Comparison of ENCODE assay signal across 9 mouse cellular contexts in genomic region chr3:84952135-84952534, GRCm38 (mm10).
A peak's percentile ranks its signal among the peaks of the same experiment; 100 is the strongest.
DNase-seq lines count a peak whose midpoint lies in the region; ATAC-seq and TF ChIP-seq lines count a peak whose summit lies in the region.
"Had no signal": no experiment of that assay in that cellular context is flagged by ENCODE, and none has a peak within 500 bp of the region (broad histone marks: within the 10 kb centered on the region; RNA-seq: fewer than 3 reads in every experiment).

No protein-coding gene starts in this region.

- H3K27ac ChIP-seq in midbrain, postnatal 0 days (ENCODE audit: low read depth, low read length) = peak overlapping the region; percentile 69
- peak overlapping the region; percentile 72 for H3K27ac ChIP-seq in testis, adult 2 months (ENCODE audit: control insufficient read depth, insufficient read depth, low read depth, low read length)

- TF ChIP-seq CTCF in midbrain, postnatal 0 days (IDR thresholded peaks at IDR 0.05) = no peak
- TF ChIP-seq CTCF in testis, adult 2 months (IDR thresholded peaks at IDR 0.05; ENCODE audit: control insufficient read depth, insufficient read depth, insufficient replicate concordance, low read depth, low read length) = no peak

- no peaks in the 10 kb centered on the region for H3K36me3 ChIP-seq in midbrain, postnatal 0 days (ENCODE audit: insufficient read depth, low read length)
- H3K36me3 ChIP-seq in testis, adult 2 months (ENCODE audit: control insufficient read depth, insufficient read depth, low read length) = no peaks in the 10 kb centered on the region

- no peaks in the 10 kb centered on the region for H3K27me3 ChIP-seq in midbrain, postnatal 0 days (ENCODE audit: insufficient read depth, low read length)
- H3K27me3 ChIP-seq in testis, adult 2 months (ENCODE audit: control insufficient read depth, insufficient read depth, low read length) = no peaks in the 10 kb centered on the region

- peak overlapping the region; percentile 45 for H3K4me2 ChIP-seq in midbrain, postnatal 0 days (ENCODE audit: low read depth, low read length, poor library complexity, severe bottlenecking)

- ATAC-seq in midbrain, postnatal 0 days (ENCODE audit: low FRiP score) = peak; percentile 95
- no peak for ATAC-seq in granulocyte monocyte progenitor cell, adult 5-6 weeks (replicated peaks; ENCODE audit: poor library complexity, severe bottlenecking)

- intact Hi-C loops in left cerebral cortex, postnatal 4 days (cut with DNase I) = loop anchor here (5.0 to 10.0 kb wide), 2 partner anchors 413 to 620 kb away; partner anchors contain the start of gene Gatb

- peaks cover 6% of the 10 kb centered on the region; the same call in 1 of the 2 replicates for H3K4me1 ChIP-seq in midbrain, postnatal 0 days (ENCODE audit: insufficient read depth, low read length)
- peaks cover 4% of the 10 kb centered on the region for H3K4me1 ChIP-seq in testis, adult 2 months (ENCODE audit: control insufficient read depth, insufficient read depth, low read length)

- peak; percentile 29 to 51 for DNase-seq in adrenal gland, adult 18-20 months (ENCODE audit: low spot score in 2 of 2)
- peak; percentile 80 for DNase-seq in embryo, embryonic 9.5 days (ENCODE audit: extremely low spot score)
- peak; percentile 55 for DNase-seq in heart, adult 8-10 months (ENCODE audit: low spot score)
- peak; percentile 39 to 67 for DNase-seq in kidney, adult 8-10 months
- peak; percentile 65 for DNase-seq in left cerebral cortex, postnatal 4 days
- DNase-seq in midbrain, postnatal 0 days (ENCODE audit: low spot score) = peak; percentile 93

- WGBS in midbrain, postnatal 0 days = 2% methylated on average over 13 of the region's 13 CpGs

- H3K9ac ChIP-seq in midbrain, postnatal 0 days (replicated peaks; ENCODE audit: low read length, poor library complexity, severe bottlenecking) = peak overlapping the region; percentile 29

- TF ChIP-seq POLR2A in testis, adult 2 months (IDR thresholded peaks at IDR 0.05; ENCODE audit: control insufficient read depth, low read depth, low read length) = peak; percentile 67

- H3K9me3 ChIP-seq in midbrain, postnatal 0 days (ENCODE audit: low read length) = no peaks in the 10 kb centered on the region

- peak overlapping the region; percentile 42 for H3K4me3 ChIP-seq in midbrain, postnatal 0 days (ENCODE audit: low read depth, low read length)
- H3K4me3 ChIP-seq in testis, adult 2 months (ENCODE audit: control insufficient read depth, low read depth, low read length) = peak overlapping the region; percentile 75
- H3K4me3 ChIP-seq: erythroblast, embryonic 14.5 days had no signal

Comparison
In these comparisons a context has a peak if more than half of its experiments do, and no peak if none do; other contexts are left out.
1. DNase-seq: peak in every context shown above with its lines; median percentile 93 in midbrain, postnatal 0 days; 80 in embryo, embryonic 9.5 days; 65 in left cerebral cortex, postnatal 4 days; 55 in heart, adult 8-10 months; 53 in kidney, adult 8-10 months; 40 in adrenal gland, adult 18-20 months.